Mouse (Mus musculus): ENCODE measurements around the gene Prss36. TPM values are rescaled to one million over a fixed set of nuclear protein-coding genes. Genes with fewer than 3 reads are reported as not detected.

The Prss36 gene
- polyA plus RNA-seq, 1 experiment from 2014 or later: 9.6 TPM

DNA sequence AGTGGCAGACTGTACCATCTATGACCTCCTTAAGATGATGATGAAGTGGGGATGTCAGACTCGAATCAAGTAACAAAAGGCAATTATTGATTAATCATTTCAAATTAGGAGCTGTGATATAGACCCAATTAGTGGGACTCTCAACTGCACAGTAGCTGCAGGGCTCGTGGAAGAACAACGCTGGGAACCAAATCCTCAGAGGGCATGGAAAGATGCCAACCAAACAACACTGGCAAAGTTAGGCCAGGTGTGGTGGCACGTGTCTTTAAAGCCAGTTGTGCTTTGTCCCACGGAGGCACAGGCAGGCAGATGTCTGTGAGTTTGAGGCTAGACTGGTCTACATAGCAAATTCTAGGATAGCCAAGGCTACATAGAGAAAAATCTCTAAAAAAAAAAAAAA lies 15.9 kb downstream of the Prss36 start:
- peaks cover 15% of the 10 kb centered on the region for H3K36me3 ChIP-seq
- H3K9ac ChIP-seq: no peak overlapping the region
- no peak overlapping the region for H3K27ac ChIP-seq
- H3K4me3 ChIP-seq: no peak overlapping the region
- H3K4me1 ChIP-seq: peaks cover 21% of the 10 kb centered on the region
- no peak overlapping the region for H3K4me2 ChIP-seq (replicated peaks)
- WGBS: 80% methylated on average over 5 of the region's 5 CpGs
- no peak for ATAC-seq (ENCODE audit: low FRiP score, low read depth)
- no peaks in the 10 kb centered on the region for H3K9me3 ChIP-seq
- H3K27me3 ChIP-seq: peaks cover 34% of the 10 kb centered on the region

DNA sequence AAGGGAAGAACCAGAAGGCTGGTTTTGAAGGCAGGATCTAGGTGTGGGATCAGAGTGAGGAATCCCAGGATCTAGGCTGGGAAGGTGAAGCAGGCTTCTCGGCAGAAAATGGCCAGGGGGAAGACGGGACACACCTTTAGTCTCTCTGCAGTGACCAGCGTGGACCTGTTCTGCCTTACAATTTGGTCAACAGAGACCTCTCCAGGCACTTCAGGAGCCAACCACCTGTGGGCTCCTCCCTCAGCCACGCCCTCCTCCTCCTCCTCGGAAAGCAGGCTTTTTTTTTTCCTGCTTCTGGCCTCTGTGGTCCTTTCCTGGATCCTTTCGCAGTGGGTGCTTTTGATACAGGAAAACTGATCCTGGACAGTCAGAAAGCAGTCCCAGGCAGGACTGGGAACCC lies 16.6 kb downstream of the Prss36 start, which contains the start of gene Prss8:
Prss8 (minus strand) TSS at position 182 of the 400 bp plus-strand sequence.
- Histone ChIP-seq H3K27ac (no peak within 1 kb of the TSS), H3K27me3 (peaks cover 34% of the 10 kb centered on the region), H3K4me3 (peak within 1 kb of the TSS; percentile 38), H3K4me1 (peaks cover 19% of the 10 kb centered on the region), H3K4me2 (replicated peaks) (peak within 1 kb of the TSS; percentile 56), H3K9me3 (no peaks in the 10 kb centered on the region), H3K36me3 (peaks cover 23% of the 10 kb centered on the region), H3K9ac (peak within 1 kb of the TSS; percentile 54)
- no peak for ATAC-seq (ENCODE audit: low FRiP score, low read depth)
- WGBS: 8% methylated on average over 6 of the region's 6 CpGs

DNA sequence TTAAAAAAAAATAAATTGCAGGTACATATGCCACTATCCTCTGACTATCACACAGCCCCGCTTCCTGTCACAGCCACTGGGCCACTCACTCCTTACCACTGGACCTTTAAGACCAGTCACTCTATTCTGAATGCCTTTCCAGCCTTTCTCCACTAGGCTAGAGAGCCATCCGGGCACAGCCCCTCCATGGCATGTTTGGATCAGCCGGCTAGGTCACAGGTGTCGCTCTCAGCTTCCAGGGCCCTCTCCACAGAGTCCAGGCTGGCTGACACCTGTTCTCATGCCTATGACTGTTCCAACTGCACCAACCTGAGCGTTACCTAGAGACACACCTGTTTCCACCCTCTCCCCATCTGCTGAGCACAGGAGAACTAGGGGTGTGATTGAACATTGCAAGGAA lies 17.9 kb downstream of the Prss36 start:
- H3K36me3 ChIP-seq: peaks cover 33% of the 10 kb centered on the region
- no peak overlapping the region for H3K27ac ChIP-seq
- H3K9me3 ChIP-seq: no peaks in the 10 kb centered on the region
- peak overlapping the region; percentile 54; the same call in 1 of the 2 replicates for H3K9ac ChIP-seq
- peak overlapping the region; percentile 56 for H3K4me2 ChIP-seq (replicated peaks)
- no peak for ATAC-seq (ENCODE audit: low FRiP score, low read depth)
- peak overlapping the region; percentile 38 for H3K4me3 ChIP-seq
- WGBS: 40% methylated on average over 5 of the region's 5 CpGs
- H3K4me1 ChIP-seq: peaks cover 12% of the 10 kb centered on the region
- peaks cover 34% of the 10 kb centered on the region for H3K27me3 ChIP-seq

DNA sequence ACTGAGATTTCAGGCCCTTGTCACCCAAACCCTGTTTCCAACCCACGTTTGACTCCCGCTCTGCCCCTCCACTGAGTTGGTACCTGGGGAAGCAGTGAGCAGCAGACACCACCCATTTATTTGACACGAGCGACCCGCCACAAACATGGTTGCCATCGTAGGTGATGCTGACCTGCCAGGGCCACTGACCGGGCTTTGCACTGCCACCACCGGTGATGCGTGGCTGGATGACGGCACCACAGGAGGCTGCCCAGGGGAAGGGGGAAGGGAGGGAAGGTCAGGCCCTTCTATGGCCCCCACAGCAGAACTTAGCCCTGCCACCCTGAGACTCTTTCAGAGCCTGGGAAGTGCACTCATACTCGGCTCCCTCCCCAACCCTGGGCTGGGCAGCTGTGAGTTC lies 18.8 kb downstream of the Prss36 start:
- no peak for ATAC-seq (ENCODE audit: low FRiP score, low read depth)
- H3K27ac ChIP-seq: no peak overlapping the region
- H3K4me3 ChIP-seq: no peak overlapping the region
- 91% methylated on average over 11 of the region's 11 CpGs for WGBS
- H3K4me1 ChIP-seq: peaks cover 12% of the 10 kb centered on the region
- peaks cover 34% of the 10 kb centered on the region for H3K27me3 ChIP-seq
- H3K4me2 ChIP-seq (replicated peaks): no peak overlapping the region
- no peak overlapping the region for H3K9ac ChIP-seq
- H3K9me3 ChIP-seq: no peaks in the 10 kb centered on the region
- H3K36me3 ChIP-seq: peaks cover 41% of the 10 kb centered on the region

DNA sequence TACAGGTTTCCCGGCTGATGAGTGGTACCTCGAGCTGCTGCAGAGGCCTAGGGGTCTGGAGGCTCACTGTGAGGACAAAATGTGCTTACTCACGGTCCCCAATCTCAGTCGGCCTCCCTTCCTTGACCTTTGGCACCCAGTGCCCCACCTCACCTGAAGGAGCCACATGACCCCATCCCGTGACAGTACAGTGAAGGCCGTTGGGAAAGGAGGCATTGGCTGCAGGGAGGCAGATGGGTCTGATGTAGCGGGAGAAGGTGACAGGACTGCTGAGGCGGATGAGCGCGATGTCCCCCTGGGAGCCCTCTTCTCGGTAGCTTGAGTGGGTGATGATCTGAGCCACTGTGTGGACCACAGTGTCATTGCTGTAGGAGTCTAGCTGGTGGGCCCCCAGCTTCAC lies 19.7 kb downstream of the Prss36 start:
- no peak for ATAC-seq (ENCODE audit: low FRiP score, low read depth)

DNA sequence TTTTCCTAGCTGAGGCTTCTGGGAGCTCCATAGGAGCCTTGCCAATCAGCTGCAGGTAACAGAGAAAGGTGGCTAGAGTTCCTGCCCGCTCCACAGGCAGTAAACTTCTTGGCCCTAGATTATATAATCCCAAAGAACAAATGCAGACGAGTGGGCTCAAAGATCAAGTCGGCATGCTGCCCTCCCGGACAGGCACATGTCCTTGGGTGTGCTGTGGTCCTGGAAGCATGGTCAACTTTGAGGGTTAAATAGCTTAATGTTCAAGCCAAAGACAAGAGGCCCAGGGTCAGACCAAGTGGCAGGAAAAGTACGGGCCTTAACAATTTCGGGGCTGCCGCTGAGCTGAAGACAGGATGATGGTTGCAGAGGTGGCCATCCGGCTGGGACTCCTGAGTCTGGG lies 20.5 kb downstream of the Prss36 start:
- Histone ChIP-seq H3K4me3 (no peak overlapping the region), H3K27ac (no peak overlapping the region), H3K4me1 (peaks cover 12% of the 10 kb centered on the region), H3K27me3 (peaks cover 34% of the 10 kb centered on the region), H3K4me2 (replicated peaks) (no peak overlapping the region), H3K9me3 (no peaks in the 10 kb centered on the region), H3K9ac (no peak overlapping the region), H3K36me3 (peaks cover 57% of the 10 kb centered on the region)
- ATAC-seq (ENCODE audit: low FRiP score, low read depth): no peak
- 89% methylated on average over 8 of the region's 8 CpGs for WGBS

More for the DNA sequence above, 19.7 kb downstream of the Prss36 start:
- no peak overlapping the region for H3K27ac ChIP-seq
- H3K4me3 ChIP-seq: no peak overlapping the region
- no peak overlapping the region for H3K9ac ChIP-seq
- no peak overlapping the region for H3K4me2 ChIP-seq (replicated peaks)
- WGBS: 87% methylated on average over 11 of the region's 11 CpGs
- peaks cover 34% of the 10 kb centered on the region for H3K27me3 ChIP-seq
- H3K9me3 ChIP-seq: no peaks in the 10 kb centered on the region
- peaks cover 49% of the 10 kb centered on the region for H3K36me3 ChIP-seq
- H3K4me1 ChIP-seq: peaks cover 12% of the 10 kb centered on the region

DNA sequence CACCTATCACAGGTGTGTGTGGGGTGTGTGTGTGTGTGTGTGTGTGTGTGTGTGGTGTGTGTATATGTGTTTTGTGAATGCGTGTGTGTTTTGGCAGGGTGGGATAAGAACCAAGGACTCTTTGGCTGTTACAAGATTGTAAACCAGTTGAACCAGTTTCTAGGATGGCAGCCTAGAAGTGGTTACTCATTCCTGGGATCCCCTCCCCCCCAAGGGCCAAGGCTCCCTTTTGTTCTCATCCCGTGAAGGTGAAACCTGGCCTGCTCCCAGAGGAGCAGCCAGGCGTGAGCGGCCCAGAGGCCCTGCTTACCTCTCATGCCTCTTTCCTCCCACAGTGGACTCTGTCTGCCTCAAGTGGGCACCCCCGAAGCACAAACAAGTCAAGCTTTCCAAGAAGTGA lies 21.3 kb downstream of the Prss36 start:
- H3K27ac ChIP-seq: no peak overlapping the region
- H3K9me3 ChIP-seq: no peaks in the 10 kb centered on the region
- no peak overlapping the region for H3K4me3 ChIP-seq
- H3K4me2 ChIP-seq (replicated peaks): no peak overlapping the region
- H3K9ac ChIP-seq: no peak overlapping the region
- peaks cover 30% of the 10 kb centered on the region for H3K27me3 ChIP-seq
- H3K4me1 ChIP-seq: peaks cover 12% of the 10 kb centered on the region
- peaks cover 65% of the 10 kb centered on the region for H3K36me3 ChIP-seq
- WGBS: 77% methylated on average over 5 of the region's 5 CpGs
- no peak for ATAC-seq (ENCODE audit: low FRiP score, low read depth)

DNA sequence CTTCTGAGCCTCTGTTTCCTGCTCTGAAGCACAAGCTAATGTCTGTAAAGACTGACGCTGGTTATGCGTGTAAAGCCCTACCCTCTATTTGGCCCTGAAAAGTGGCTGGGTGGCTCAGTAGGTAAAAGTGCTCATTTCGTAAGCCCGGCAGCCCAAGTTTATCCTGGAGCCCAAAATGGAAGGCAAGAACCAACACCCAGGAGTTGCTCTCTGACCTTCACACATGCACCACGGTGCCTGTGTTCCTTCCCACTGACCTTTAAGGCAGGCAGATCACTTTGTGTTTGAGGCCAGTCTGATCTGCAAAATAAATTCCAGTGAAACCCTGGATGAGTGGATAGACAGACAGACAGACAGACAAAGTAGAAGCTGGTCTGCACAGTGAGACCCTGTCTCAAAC lies 22.8 kb downstream of the Prss36 start:
- no peak overlapping the region for H3K4me2 ChIP-seq (replicated peaks)

DNA sequence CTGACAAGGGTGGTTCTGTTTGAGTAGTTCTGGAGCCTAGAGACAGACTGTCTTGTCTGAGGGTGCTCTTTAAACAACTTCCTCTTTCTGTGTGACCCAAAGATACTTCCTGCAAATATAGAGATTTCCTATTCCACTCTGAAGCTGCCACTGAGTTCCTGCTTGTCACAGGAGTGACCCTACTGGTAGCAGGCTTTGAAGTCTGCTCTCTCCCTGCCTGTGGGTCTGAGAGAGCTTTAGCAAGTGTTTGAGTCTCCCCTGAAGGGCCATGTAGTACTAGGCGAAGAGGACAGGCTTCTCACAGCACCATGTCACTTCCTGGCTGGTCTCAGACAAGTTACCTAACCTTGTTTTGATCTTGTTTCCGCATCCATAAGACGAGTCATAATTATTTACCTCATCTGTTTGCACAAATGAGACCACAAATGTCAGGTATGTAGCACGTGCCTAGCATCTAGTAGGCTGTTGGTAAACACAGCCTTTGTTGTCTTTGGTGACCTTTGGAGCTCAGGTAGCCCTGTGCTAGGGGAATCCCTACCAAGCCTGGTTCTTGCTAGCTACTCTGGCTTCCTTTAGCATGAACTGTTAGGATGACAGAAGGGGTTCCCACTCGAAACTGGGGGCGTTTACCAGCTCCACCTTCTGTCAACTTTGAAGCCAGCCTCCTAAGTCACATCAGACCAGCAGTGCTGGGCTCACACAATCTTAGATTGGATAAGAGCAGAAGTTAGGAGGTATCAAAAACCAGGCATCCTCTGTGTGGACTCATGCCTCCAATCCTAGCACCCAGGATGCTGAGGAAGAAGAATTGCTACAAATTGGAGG lies 23.9 kb downstream of the Prss36 start:
- Histone ChIP-seq H3K9me3 (no peaks in the 10 kb centered on the region), H3K4me1 (no peaks in the 10 kb centered on the region), H3K27me3 (peaks cover 4% of the 10 kb centered on the region), H3K9ac (no peak overlapping the region), H3K4me3 (no peak overlapping the region), H3K4me2 (replicated peaks) (no peak overlapping the region), H3K36me3 (peaks cover 77% of the 10 kb centered on the region), H3K27ac (no peak overlapping the region)
- ATAC-seq (ENCODE audit: low FRiP score, low read depth): no peak
- 80% methylated on average over 6 of the region's 6 CpGs for WGBS

More for the DNA sequence above, 22.8 kb downstream of the Prss36 start:
- no peak for ATAC-seq (ENCODE audit: low FRiP score, low read depth)
- H3K9me3 ChIP-seq: no peaks in the 10 kb centered on the region
- no peak overlapping the region for H3K9ac ChIP-seq
- 88% methylated on average over 5 of the region's 5 CpGs for WGBS
- peaks cover 14% of the 10 kb centered on the region for H3K27me3 ChIP-seq
- peaks cover 2% of the 10 kb centered on the region; the same call in 1 of the 2 replicates for H3K4me1 ChIP-seq
- H3K4me3 ChIP-seq: no peak overlapping the region
- no peak overlapping the region for H3K27ac ChIP-seq
- H3K36me3 ChIP-seq: peaks cover 72% of the 10 kb centered on the region

DNA sequence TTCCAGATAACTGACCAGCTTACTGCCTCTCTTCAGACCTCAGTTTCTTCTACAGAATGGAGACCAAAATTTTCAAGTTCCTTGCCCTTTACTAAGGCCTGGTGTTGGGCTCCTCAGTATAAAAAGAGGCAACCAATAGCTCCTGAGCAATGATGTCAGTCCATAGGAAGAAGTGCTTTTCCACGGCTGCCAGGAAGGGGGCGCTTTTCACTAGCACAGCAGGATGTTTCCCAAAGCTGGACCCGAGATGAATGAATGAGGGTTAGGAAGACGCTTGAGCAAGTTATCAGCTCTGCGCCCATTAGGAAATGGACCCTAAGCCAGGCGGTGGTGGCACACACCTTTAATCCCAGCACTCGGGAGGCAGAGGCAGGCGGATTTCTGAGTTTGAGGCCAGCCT lies 25.0 kb downstream of the Prss36 start:
- ATAC-seq (ENCODE audit: low FRiP score, low read depth): no peak
- H3K4me2 ChIP-seq (replicated peaks): no peak overlapping the region
- peaks cover 78% of the 10 kb centered on the region for H3K36me3 ChIP-seq
- no peak overlapping the region for H3K4me3 ChIP-seq
- H3K27me3 ChIP-seq: no peaks in the 10 kb centered on the region
- H3K27ac ChIP-seq: no peak overlapping the region
- no peaks in the 10 kb centered on the region for H3K9me3 ChIP-seq
- H3K4me1 ChIP-seq: no peaks in the 10 kb centered on the region
- no peak overlapping the region for H3K9ac ChIP-seq
- 63% methylated on average over 8 of the region's 8 CpGs for WGBS

DNA sequence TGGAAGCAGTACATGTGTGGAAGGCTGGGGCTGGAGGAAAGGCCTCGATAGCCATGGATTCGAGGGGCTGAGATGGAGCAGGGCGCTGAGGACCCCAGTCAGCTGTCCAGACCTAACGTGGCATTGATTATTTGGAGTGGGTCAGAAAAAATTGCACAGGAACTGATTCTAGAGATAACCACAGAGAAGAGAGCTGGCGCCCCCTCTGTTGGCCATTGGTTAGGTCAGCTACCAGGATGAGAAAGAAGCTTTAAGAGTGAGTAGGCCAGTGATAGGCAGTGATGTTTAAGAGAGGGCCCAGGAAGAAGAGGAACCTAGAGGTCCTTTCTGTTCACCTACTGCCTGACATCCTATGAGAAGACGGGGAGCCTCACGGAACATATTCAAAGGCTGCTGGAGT lies 27.2 kb downstream of the Prss36 start:
- Histone ChIP-seq H3K4me3 (no peak overlapping the region), H3K9me3 (no peaks in the 10 kb centered on the region), H3K27me3 (no peaks in the 10 kb centered on the region), H3K9ac (no peak overlapping the region), H3K4me1 (no peaks in the 10 kb centered on the region), H3K36me3 (peaks cover 76% of the 10 kb centered on the region), H3K27ac (no peak overlapping the region), H3K4me2 (replicated peaks) (no peak overlapping the region)
- WGBS: 83% methylated on average over 7 of the region's 7 CpGs
- ATAC-seq (ENCODE audit: low FRiP score, low read depth): no peak

DNA sequence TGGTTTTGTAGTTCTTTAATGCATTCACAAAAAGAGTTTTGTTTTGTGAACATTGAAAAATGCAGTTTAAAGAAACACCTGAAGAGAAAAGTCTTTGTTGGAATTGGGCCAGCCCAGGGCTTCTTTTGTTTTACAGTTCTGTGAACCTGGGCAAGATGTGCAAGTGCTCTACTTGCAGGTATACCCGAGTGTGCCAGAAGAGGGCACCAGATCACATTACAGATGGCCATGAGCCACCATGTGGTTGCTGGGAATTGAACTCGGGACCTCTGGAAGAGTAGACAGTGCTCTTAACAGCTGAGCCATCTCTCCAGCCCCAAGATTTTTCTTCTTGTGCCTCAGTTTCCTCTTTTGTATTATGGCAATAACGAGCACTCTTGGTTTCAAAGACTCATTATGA lies 28.3 kb downstream of the Prss36 start:
- no peak overlapping the region for H3K27ac ChIP-seq
- H3K4me3 ChIP-seq: no peak overlapping the region
- WGBS: 53% methylated on average over 3 of the region's 3 CpGs
- H3K9me3 ChIP-seq: no peaks in the 10 kb centered on the region
- H3K36me3 ChIP-seq: peaks cover 69% of the 10 kb centered on the region
- no peak for ATAC-seq (ENCODE audit: low FRiP score, low read depth)
- no peaks in the 10 kb centered on the region for H3K27me3 ChIP-seq
- H3K9ac ChIP-seq: no peak overlapping the region
- no peak overlapping the region for H3K4me2 ChIP-seq (replicated peaks)
- peaks cover 3% of the 10 kb centered on the region; the same call in 1 of the 2 replicates for H3K4me1 ChIP-seq

DNA sequence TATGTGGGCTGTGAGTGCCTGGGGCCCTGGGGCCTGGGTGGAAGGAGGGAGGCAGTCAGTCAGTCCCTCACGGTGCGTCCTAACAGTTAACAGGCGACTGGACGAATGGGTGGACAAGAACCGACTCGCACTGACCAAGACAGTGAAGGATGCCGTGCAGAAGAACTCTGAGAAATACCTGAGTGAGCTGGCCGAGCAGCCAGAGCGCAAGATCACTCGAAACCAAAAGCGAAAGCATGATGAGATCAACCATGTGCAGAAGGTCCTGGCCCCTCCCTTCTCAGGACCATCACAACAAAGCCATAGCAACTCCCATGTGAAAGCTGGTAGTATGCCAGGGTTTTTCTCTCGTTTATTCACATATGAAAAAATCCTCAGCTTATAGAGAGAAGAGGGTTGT lies 31.2 kb downstream of the Prss36 start:
- H3K27ac ChIP-seq: no peak overlapping the region
- no peak overlapping the region for H3K4me3 ChIP-seq
- H3K36me3 ChIP-seq: peaks cover 41% of the 10 kb centered on the region
- H3K4me1 ChIP-seq: peaks cover 13% of the 10 kb centered on the region; the same call in 1 of the 2 replicates
- H3K9ac ChIP-seq: no peak overlapping the region
- ATAC-seq (ENCODE audit: low FRiP score, low read depth): no peak
- WGBS: 91% methylated on average over 12 of the region's 12 CpGs
- H3K27me3 ChIP-seq: no peaks in the 10 kb centered on the region
- no peaks in the 10 kb centered on the region for H3K9me3 ChIP-seq
- H3K4me2 ChIP-seq (replicated peaks): no peak overlapping the region
